Mouse (Mus musculus) MEL (cell line): Measurements from ENCODE around the gene Pls1.

Experiments
- BHLHE40 ChIP-seq: IDR thresholded peaks from 2 replicates; pipeline ENCODE4 v1.6.1; 2012; ENCODE audit warnings: low read depth, mild to moderate bottlenecking, inconsistent platforms, low read length, improper control_type of control experiment, borderline replicate concordance
- CHD1 ChIP-seq: IDR thresholded peaks from 2 replicates; pipeline ENCODE4 v1.6.1; 2012; ENCODE audit warnings: low read depth, mild to moderate bottlenecking, inconsistent platforms, low read length, improper control_type of control experiment
- CTCF ChIP-seq, 3 experiments: IDR thresholded peaks in 2 of 3; conservative IDR thresholded peaks in 1 of 3; 2 replicates each; pipeline ENCODE4 v1.5.1; 2011 to 2012; ENCODE audit warnings: low read length in 3 of 3, low read depth in 2 of 3, mild to moderate bottlenecking in 2 of 3, improper control_type of control experiment in 1 of 3, inconsistent platforms in 1 of 3, mixed read lengths in 1 of 3, moderate library complexity in 1 of 3; ENCODE audit not compliant: control insufficient read depth in 1 of 3, insufficient read depth in 1 of 3, poor library complexity in 1 of 3, severe bottlenecking in 1 of 3
- GABPA ChIP-seq: IDR thresholded peaks from 2 replicates; pipeline ENCODE4 v1.6.1; 2012; ENCODE audit warnings: low read depth, mild to moderate bottlenecking, inconsistent platforms, low read length, improper control_type of control experiment, moderate library complexity
- POLR2AphosphoS2 ChIP-seq: IDR thresholded peaks from 2 replicates; pipeline ENCODE4 v1.6.1; 2011; ENCODE audit warnings: low read length, improper control_type of control experiment
- RAD21 ChIP-seq: IDR thresholded peaks from 2 replicates; pipeline ENCODE4 v1.6.1; 2011; ENCODE audit warnings: mild to moderate bottlenecking, low read depth, low read length, improper control_type of control experiment
- TAL1 ChIP-seq: IDR thresholded peaks from 2 replicates; pipeline ENCODE4 v1.6.1; 2012; ENCODE audit warnings: mild to moderate bottlenecking, inconsistent platforms, low read length, moderate library complexity, mixed read lengths

- TF ChIP-seq GABPA (no peak), CTCF (IDR thresholded peaks at IDR 0.05 in 2 of 3, conservative IDR thresholded peaks at IDR 0.05 in 1 of 3; ENCODE audit: control insufficient read depth in 1 of 3, insufficient read depth in 1 of 3, low read depth in 2 of 3, low read length in 3 of 3, poor library complexity in 1 of 3, severe bottlenecking in 1 of 3) (no peak), RAD21 (no peak), CHD1 (no peak), TAL1 (no peak), POLR2AphosphoS2 (no peak), BHLHE40 (no peak)
These were observed 81.9 kb downstream of the Pls1 start for GRCm38 (mm10) chr9:95763218-95763617.
